Mouse (Mus musculus) mouse embryonic stem cell (cell line): Measurements from ENCODE around the gene Cspg4.
"Not testable (repeated sequence)": the region's sequence is repeated elsewhere in the genome, so short reads cannot be mapped to it uniquely, and the experiment has no call there.

Experiments used
- in situ Hi-C, 2 experiments: fragments of 300-500 bp; cut with MboI; formaldehyde crosslinking; loops; 1 replicate in 1 of 2; 3 replicates in 1 of 2; pipeline ENCODE4 v1.14.3; 2019 to 2020; ENCODE audit warnings: low sequenced_read_pairs in 2 of 2, low pct_unique_long_range_greater_than_20kb in 1 of 2, mixed read lengths in 1 of 2; ENCODE audit not compliant: unreplicated experiment in 1 of 2

Gene Cspg4

DNA sequence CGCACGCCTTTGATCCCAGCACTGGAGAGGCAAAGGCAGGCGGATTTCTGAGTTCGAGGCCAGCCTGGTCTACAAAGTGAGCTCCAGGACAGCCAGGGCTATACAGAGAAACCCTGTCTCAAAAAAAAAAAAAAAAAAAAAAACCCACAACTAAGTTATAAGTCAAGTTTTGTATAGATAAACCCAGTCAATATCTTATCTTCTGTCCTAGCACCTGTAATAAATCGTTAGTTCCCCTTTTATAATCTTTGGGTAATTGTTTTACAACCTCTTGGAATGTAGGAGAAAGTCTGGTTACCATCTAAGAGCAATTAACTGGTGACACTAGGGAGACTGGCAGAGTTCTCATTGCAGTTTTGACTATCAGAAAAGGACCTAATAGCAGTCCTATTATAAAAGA is 83.9 kb downstream of the Cspg4 start:
- in situ Hi-C loops, result not testable (repeated sequence)
